Mouse (Mus musculus): Measurements from ENCODE around the gene Ptger2.
"Not testable (repeated sequence)": the region's sequence is repeated elsewhere in the genome, so short reads cannot be mapped to it uniquely, and the experiment has no call there.

Gene Ptger2

DNA sequence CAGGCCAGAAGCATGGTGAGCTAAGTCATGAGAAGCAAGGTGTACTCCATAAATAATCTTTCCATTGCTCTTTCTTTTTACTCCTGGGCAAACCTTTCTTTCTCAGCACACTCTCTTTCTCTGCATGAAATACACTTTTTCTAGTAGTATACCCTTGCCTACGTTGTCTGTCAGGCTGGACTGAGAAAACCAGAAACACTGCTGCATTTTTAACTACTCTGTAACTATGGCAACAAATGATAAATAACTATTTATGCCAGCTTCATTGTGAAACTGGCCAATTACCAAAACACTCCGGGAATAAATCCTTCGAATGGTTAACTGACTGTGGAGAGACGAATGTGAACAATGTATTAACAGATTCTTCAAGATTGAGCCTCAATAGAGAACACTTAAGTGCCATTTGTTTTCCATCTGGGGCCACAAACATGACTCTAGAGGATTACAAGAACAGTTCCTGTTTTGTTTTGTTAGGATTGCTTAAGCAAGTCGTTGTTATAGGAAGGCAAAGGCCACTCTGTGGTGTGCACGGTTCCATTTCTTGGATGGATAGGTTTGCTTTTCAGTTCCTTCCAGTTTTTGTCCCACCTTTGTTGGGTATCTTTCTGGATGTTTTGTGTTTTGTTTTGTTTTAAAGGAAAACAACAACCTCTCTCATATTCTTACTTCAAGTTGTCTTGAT lies at the start of gene Ptger2:
Gene Ptger2 (plus strand): TSS at position 522 of the 682 bp plus-strand sequence.
- not testable (repeated sequence) for DNase-seq

DNA sequence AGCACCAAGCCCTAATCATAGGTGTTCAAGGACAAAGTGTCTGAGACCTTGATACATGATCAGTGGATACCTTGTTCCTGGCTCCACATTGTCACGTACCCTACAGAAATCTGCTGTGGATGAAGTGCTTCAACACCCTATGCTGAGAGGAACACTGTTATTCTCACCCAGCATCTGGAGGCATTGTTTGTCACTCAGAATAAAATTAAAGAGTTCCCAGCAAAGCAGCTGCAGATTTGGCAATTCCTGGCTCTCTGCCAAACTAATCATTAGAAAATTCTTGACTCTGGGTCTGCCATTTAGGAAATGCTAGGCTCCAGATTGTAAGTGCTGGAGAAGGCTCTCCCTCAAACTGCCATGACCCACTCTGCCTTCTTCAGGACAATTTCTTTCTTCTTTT lies 27.2 kb upstream of the Ptger2 start:
- DNase-seq, result peak; percentile 5

DNA sequence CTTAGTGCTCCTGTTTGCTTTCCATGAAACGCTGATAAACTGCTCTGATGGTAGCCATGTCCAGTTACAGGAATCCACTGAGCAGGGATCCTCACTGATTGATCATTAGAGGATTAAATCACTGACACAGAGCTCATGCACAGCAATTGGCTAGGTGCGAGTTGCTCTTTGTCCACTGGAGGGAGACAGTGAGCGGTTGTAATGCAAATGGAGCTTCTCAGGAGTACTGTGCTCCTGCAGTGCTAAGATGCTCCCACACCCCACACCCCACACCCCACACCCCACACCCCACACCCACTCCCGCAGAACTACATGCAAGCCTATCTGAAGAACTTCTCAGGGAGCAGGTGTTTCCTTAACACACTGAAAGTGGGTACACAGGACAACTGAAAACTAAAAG lies 10.7 kb upstream of the Ptger2 start:
- DNase-seq, result peak; percentile 76

DNA sequence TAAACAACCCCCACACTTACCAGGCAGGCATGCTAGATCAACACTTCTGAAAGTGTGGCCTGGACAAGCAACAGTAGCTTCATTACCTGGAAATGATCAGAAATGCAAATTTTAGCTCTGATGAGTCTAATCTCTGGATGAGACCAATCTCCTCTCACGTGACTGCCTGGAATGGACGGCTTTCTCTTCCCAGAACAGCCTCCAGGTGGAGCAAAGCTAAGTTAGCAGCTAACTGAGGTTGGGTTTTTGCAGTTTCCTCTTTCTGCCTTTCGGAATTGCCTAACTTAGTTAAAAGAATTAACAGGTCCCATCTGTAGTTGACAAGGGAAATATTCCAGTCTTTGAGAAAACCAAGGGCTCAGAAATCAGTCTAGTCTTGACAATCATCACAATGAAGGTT lies 8.1 kb upstream of the Ptger2 start:
- peak; percentile 44 for DNase-seq

DNA sequence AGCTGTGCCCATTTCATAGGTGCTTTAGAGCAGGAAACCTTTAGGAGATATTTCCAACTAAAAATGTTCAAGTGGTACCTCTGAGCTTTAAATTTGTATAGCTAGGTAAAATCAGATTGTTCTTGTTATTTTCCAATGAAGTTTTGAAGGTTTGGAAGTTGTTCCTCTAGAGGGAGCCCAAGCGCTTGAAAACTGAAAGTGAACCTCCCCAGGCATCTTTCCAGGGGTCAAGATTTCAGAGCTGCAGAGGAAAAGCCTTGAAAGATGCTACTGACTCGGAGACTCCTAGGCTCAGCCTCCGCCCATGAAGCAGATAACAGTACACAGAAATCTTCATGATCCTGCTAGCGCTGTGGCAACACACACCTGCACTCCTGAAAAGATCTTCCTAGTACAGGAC lies 6.5 kb upstream of the Ptger2 start:
- DNase-seq, result peak; percentile 72

DNA sequence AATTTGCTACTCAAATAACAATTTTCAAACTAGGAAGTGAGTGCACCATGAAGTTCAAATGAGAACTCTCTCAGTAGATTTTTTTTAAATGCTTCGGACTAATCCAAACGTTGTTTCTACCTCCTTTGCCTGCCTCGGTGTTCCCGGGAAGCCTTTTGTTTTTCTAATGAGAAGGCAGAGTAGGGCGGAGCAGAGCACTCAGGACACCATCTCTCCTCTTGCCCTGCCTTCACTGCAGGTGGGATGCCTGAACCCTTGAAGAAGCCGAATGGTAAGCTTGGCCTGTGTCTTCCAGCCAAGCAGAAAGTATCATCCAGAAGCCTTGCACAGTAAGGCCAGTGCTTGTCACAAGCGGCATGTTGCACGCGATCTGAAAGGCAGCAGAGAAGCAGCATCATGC lies 3.9 kb upstream of the Ptger2 start:
- DNase-seq, result no peak

DNA sequence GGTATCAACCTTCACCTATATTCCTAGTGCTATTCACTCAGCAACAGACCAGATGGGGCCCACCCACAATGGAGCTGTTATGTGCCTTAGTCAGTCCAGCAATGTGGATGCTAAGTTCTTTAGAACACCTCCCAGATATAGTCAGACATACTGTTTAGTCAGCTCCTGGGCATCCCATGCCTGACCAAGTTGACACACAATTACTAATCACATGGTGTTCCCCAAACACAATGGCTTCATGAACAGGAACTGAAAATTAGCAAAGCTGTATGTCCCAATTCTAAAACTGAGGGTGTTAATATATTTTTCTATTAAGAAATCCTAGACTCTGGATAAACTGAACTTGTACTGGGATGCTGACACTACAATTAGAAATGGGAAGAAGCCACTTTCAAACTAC lies 1.7 kb upstream of the Ptger2 start:
- DNase-seq, result no peak

DNA sequence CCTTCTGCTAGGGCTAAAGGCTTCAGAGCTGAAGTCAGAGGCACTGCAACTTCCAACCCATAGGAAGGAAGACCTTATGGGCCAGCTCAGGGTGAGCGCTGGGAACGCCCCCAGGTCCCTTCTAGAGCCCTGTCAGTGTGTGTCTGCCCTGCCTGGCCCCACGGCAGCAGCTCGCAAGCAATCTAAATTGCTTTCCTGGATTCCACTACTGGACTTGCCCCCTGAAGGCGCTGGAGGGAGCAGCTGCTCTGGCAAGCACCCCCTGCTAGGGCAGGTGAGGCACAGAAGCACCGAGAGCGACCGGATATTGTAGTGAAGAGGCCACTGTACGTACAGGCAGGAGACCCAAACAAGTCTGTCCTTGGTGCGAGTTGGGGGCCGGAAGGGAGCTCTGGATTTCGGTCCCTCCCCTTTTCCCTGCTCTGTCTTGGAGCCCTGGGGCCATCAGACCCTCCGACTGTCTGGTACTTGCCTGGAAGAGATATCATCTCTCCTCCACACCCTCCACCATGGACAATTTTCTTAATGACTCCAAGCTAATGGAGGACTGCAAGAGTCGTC lies 541 bp downstream of the Ptger2 start:
- peak; percentile 33 for DNase-seq

DNA sequence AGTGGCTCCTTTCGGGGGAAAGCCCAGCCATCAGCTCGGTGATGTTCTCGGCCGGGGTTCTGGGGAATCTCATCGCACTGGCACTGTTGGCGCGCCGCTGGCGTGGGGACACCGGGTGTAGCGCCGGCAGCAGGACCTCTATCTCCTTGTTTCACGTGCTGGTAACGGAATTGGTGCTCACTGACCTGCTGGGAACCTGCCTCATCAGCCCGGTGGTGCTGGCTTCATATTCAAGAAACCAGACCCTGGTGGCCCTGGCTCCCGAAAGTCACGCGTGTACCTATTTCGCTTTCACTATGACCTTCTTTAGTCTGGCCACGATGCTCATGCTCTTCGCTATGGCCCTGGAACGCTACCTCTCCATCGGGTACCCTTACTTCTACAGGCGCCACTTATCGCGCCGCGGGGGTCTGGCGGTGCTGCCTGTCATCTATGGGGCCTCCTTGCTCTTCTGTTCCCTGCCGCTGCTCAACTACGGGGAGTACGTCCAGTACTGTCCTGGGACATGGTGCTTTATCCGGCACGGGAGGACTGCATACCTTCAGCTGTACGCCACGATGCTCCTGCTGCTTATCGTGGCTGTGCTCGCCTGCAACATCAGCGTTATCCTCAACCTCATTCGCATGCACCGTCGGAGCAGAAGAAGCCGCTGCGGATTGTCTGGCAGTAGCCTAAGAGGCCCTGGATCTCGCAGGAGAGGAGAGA lies 1.2 kb downstream of the Ptger2 start:
- no peak for DNase-seq

DNA sequence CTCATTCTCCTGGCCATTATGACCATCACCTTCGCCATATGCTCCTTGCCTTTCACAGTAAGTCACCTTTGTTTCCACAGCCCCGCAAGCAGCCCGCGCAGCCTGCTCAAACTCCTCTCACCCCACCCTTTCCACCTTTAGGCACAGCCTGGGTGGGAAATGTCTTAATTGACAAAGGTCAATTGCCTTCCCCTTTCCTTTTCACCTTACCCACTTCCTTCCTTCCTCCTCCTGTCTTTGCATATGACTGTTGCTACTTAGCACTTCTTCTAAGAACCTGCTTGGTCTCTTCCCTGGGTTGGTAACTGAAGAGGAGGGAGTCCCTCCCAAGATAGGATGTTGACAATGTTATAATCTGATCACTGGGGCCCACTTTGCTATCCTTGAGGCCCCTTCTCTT lies 1.8 kb downstream of the Ptger2 start:
- DNase-seq, result no peak

DNA sequence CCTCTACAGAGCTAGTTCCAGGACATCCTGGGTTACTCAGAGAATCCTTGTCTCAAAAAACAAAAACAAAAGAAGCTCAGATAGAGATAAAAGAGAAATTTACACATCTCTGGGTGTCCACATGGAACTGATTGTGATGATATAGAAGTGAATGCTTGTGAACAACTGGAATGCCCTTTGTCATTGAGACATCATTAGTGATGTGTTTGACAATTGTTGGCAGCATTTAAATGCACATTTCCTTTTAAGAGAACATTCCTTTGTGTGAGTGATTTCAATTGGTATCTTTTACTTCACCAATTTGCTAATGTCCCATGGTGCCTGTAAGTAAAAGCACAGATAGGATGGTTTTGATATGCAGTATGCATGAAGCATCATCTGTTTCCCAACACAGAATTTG lies 6.3 kb downstream of the Ptger2 start:
- no peak for DNase-seq

DNA sequence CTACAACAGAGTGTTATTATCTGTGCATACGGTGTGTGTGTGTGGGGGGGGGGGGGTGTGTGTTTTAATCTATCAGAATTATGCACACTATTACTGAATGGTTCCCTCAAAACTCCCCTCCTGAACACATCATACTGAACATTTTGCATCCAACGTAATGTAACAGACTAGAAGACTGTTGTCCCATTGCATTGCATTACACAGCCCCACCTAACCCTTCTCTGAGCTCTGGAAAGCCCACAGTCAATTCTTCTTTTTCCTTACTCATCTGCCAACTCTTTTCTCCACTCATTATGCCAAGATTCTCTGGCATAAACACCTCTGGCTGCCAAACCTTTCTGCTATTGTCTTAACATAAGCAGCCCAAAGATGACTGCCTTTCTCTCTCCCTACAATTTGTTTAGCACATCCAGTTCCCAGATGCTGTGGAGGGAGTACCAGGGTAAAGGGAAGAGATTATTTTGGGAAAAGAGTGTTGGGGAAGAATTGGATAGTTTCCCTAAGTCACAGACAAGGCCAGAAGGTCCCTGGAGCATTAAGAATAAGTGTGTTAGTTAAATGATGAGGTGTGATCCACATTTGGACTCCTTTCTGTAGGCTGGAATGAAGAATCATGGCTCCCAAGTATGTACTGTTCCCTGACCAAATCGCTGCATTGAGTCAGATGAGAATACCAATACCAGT lies 12.2 kb downstream of the Ptger2 start:
- no peak for DNase-seq

DNA sequence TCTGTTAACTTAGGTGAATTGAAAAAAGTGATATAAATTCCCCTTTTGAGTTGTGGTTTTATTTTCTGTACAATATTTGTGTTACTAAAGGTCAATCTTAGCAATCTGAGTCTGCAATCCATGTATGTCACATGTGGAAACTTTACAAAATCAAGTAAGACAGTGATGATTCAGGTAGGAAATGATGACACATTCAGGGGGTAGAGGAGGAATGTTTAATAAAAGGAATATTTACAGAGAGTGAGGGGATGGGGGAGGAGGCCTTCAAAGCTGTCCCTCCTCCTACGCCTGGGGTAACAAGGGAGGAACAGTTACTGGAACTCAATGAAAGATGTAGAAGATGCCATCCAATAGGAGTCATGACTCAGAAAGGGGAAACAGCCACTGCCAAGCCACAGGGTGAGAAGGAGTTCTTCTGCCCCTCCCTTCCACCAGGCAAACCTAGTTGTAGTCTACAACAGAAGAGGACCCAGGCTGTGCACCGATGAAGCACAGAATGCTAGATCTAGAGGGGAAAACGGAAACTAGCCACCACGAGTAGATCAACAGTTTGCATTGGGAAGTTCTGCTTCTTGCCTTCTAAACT lies 17.8 kb downstream of the Ptger2 start:
- no peak for DNase-seq

DNA sequence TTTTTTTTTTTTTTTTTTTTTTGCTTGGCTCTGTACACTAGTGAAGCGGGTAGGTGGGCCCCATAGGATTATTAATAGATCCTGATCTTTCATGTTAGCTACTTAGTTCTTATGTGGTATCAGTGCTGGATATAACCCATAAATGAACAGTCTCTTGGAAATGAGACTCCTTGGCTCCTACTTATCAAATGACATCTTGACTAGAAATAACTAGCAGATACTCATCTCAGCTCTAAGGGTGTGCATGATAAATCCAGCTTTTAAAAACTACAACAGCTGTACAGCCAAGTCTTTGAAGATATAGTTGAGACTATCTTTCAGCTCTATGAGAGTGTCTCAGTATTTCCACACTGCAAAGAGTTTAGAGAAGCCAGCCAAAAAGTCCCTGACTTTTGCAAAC lies 21.2 kb downstream of the Ptger2 start:
- no peak for DNase-seq

DNA sequence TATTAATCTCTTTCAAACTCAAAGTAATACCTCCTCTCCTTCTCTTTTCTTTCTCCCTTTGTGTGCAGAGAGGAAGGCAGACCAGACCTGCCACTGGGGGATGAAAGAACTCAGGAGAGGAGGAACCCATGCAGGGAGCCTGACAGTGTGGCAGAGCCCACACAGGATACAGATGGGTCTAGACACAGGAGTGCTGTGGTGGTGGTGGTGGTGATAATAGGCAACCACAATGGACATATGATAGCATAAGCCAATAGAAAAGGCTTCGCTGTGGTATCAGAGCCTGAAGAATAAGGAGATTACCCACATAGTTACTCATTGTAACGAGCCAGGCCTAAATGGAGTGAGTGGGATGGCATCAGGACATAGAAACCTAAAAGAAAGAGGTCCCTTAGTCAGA lies 23.3 kb downstream of the Ptger2 start:
- no peak for DNase-seq

DNA sequence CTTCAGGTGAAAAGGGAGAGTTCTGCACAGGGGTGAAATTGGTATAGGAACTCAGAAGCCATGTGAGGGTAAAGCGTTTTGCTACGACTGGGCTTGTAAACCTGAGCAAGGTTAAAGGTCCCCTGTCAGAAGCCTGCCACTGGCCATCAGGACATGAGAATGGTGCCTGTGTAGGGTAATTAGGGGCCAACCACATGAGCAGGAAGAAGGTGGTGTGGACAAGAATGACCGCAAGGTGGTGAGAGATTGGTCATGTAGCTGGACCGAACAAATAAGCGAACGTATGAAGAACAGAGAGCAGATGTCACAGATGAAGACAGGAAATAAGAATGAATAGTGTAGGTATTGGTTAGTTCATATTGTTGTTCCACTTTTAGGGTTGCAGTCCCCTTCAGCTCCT lies 23.7 kb downstream of the Ptger2 start:
- DNase-seq, result no peak

DNA sequence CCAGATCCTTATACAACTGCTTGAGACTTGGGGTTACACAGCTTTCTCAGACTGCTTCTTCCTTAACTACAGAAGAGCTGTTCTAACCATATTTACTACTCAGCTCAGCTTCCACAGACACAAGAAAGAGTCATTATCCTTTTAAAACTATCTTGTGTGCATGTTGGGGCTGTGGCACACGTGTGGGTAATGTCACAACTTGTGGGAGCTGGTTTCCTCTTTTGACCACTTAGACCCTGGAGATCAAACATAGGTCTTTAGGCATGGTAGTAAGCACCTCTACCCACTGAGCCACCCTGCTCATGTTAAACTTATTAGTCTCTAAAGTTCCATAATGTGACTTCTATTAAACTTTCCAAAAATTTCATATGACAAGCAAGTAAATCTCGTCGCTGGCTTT lies 33.6 kb downstream of the Ptger2 start:
- no peak for DNase-seq

DNA sequence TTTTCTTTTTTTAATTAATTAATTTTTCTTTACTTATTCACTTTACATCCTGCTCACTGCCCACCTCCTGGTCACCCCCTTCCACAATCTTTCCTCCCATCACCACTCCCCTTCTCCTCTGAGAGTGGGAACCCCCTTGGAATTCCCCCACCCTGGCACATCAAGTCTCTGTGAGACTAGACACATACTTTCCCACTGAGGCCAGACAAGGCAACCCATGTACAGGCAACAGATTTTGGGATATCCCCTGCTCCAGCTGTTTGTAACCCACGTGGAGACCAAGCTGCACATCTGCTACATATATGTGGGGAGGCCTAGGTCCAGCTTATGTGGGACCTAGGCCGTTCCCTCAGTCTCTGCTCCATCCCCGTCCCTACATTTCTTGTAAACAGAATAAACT lies 46.3 kb downstream of the Ptger2 start:
- DNase-seq, result no peak

DNA sequence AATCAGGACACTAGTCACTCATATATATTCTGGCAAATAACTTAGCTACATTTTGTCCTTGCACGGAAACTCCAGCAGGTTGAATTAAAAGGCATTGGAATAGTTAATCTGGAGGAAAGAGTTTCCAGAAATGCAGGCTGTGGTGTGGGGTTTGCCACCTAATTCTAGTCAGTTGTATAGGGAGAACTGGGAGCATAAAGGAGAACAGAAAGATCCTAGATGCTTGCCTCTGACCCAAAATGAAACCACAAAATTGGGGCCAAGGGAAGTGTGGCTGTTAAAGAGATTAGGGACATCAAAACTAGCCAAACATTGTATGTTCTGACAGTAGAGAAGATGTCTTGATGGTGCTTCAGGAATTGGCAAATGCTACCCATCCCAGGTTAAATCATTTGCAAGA lies 48.6 kb downstream of the Ptger2 start:
- DNase-seq, result no peak

DNA sequence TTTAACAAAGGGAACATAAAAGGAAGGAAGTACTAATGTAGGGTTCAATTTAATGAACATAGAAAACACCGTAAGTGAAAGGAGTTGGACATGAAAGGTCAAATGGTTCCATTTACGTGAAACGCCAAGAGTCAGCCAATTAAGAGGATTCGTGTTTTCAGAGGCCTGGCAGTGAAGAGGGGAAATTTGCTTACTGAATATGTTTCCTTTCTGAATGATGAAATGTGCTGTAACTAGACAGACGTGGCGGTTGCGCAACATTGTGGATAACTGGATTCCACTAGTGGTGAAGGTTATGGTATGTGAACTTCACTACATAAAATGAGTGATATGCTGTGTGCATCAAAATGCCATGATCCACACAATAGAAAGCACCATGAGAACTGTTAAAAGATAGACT lies 50.1 kb downstream of the Ptger2 start:
- peak; percentile 42 for DNase-seq

DNA sequence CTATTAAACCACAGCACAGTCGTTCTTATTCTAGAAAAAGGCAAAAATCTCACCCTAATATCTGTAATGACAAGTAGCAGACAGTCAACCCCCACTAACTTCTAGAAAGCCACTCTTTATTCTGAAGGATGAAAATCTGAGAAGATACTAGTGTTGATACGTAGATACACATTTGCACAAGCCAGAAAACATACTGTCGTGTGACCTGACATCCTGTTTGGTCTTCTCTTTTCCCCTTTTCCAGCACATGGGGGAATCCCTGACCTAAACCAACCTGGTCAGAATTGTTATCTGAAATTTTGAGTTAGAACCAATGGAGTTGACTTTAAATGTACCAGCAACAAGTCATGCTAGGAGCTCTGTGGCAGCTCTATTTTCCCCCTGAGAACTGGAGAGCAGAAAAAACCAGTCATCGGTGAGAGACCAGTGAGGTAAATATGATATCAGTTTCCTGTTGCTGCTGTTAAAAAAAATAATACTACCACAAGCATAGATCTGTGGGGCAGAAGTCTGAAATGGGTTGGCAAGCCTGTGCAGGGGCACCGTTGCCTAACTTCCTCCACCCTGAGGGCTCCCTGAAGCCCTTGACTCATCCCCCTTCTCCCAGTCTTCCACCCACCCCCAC lies 53.0 kb downstream of the Ptger2 start:
- no peak for DNase-seq

DNA sequence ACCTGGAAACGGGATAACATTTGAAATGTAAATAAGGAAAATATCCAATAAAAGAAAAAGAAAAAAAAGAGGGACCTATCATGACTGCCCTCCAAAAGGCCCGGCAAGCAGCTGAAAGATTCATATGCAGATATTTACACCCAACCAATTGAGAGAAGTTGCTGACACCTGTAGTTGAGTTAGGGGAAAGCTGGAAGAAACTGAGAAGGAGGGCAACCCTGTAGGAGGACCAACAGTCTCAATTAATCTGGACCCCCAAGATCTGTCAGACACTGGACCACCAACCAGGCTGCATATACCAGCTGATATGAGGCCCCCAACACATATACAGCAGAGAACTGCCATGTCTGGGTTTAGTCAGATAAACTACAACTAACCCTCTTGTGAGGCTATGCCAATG lies 60.1 kb downstream of the Ptger2 start:
- DNase-seq, result no peak

Measured in lung, postnatal 14 days (tissue).